Mouse (Mus musculus): ENCODE results near the gene Retsat.

The Retsat gene

GRCm38 (mm10) chr6:72623661-72624402 is 25.6 kb downstream of the Retsat start:
- DNase-seq (ENCODE audit: low spot score in 2 of 2) = no peak

- DNase-seq (ENCODE audit: low spot score in 2 of 2) = no peak
Measured at GRCm38 (mm10) chr6:72626391-72626790, 28.1 kb downstream of the Retsat start.

DNA sequence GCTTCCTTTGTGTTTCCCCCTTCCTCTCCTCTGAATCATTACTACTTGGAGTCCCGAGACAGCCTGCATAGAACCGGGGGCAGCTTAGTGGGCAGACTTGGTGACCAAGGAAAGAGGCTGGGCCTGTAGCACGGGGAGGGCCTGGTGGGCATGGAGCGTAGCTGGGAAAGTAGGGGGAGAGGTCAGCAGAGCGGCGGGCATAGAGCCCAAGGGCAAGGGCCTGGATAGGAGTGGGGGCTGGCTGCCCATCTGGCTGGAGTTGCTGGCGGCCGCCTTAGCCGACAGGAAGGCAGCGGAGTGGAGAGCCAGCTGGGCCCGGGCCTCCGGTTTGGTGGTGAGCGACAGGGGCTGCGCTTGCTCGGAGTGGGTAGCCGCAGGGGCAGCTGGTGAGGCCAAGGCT is 29.0 kb downstream of the Retsat start:
- no peak for DNase-seq (ENCODE audit: low spot score in 2 of 2)

DNA sequence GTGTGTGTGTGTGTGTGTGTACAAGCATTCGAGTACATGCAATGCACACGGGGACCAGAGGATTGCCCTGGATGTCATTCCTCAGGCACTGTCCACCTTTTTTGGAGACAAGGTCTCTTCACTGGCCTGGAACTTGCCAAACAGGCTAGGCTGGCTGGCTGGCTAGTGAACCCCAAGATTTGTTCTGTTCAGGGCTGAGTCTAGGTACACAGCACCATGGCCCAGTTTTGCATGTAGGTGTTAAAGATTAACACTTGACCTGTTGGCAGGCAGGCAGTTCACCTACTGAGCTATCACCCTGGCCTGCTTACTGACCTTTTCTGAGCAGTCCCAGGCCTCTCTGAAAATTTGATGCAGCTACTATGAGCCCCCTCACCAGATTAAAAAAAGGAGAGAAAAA is 32.1 kb downstream of the Retsat start:
- DNase-seq (ENCODE audit: low spot score in 2 of 2) = no peak

GRCm38 (mm10) chr6:72630961-72631360 is 32.7 kb downstream of the Retsat start:
- no peak for DNase-seq (ENCODE audit: low spot score in 2 of 2)

- DNase-seq (ENCODE audit: low spot score in 2 of 2) = no peak
Measured at GRCm38 (mm10) chr6:72631700-72632099, 33.4 kb downstream of the Retsat start.

DNA sequence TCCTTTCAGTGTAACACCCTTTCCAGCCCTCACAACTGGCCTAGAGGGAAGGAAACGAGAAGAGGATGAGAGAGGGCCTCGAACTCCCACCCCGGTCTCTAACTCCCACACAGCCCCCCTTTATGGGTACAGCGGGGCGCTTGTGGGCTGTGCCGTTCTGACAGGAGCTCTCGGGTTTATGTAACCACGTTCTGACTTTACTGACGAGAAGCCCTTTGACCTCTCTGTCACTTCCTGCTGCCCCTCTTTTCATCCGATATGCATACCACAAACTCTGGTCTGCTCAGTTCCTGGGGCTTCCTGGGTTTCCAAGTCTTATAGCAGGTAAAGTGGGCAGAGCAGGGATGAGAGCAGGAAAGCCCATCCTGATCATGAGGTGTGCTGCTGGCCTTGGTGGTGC is 36.0 kb downstream of the Retsat start:
- DNase-seq (ENCODE audit: low spot score in 2 of 2) = no peak

- DNase-seq (ENCODE audit: low spot score in 2 of 2) = peak; percentile 29 to 71
Measured at GRCm38 (mm10) chr6:72635760-72636431, 37.6 kb downstream of the Retsat start.

GRCm38 (mm10) chr6:72636940-72637339 is 38.7 kb downstream of the Retsat start:
- no peak for DNase-seq (ENCODE audit: low spot score in 2 of 2)

DNA sequence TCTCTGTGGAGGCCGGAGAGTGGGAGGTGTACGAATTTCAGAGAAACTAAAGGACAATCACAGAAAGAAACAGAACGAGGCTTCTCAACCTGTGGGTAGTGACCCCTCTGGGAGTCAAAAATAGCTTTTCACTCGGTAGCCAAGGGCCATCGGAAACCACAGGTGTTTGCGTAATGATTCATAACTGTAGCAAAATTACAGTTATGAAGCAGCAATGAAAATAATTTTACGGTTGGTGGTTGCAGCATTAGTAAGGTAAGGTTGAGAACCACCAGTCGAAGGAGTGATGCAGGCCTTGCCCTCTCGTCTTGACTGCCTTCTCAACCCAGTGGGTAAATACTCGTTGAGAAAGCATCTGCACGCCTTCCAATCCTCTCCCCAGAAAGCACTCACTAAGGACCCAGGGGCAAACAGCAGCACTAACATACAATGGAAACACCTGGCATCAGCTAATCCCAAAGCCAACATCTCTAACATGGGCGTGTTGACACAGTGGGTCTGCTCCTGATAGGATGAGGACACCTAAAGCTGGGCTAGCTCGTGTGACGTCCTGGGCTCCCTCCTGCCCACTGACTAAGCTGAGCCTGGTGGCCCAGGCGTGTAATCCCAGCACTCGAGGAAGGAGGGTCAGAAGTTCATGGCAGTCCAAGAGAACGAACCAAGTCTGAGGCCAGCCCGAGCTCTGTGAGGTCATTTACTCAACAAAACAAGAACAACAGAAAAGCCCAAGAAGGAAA is 43.1 kb downstream of the Retsat start:
- DNase-seq (ENCODE audit: low spot score in 2 of 2) = no peak

- no peak for DNase-seq (ENCODE audit: low spot score in 2 of 2)
Measured at GRCm38 (mm10) chr6:72644576-72644975, 46.3 kb downstream of the Retsat start.

- no peak for DNase-seq (ENCODE audit: low spot score in 2 of 2)
Measured at GRCm38 (mm10) chr6:72645364-72645763, 47.1 kb downstream of the Retsat start.

GRCm38 (mm10) chr6:72647383-72647820 is 49.1 kb downstream of the Retsat start:
- peak; percentile 36 to 80 for DNase-seq (ENCODE audit: low spot score in 2 of 2)

- no peak for DNase-seq (ENCODE audit: low spot score in 2 of 2)
Measured at GRCm38 (mm10) chr6:72648002-72648595, 49.8 kb downstream of the Retsat start.

GRCm38 (mm10) chr6:72650338-72650851 is 52.1 kb downstream of the Retsat start:
- DNase-seq (ENCODE audit: low spot score in 2 of 2) = no peak

- no peak for DNase-seq (ENCODE audit: low spot score in 2 of 2)
Measured at GRCm38 (mm10) chr6:72653419-72653818, 55.1 kb downstream of the Retsat start.

DNA sequence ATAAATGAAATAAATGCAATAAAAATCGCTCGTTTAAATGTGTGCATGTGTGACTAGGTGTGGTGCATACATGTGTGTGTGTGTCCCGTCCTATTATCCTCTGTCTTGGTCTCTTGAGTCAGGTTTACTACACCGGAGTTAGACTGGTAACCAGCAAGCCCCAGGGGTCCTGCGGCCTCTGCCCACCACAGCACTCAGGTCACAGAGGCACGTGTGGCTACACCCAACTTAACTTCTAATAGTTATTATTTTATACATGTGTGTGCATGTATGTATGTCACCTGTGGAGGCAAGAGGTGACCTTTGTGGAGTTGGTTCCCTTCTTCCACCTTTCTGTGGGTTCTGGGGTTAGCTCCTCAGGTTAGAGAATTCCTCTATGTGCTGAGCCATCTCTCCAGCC is 56.1 kb downstream of the Retsat start:
- DNase-seq (ENCODE audit: low spot score in 2 of 2) = no peak

- no peak for DNase-seq (ENCODE audit: low spot score in 2 of 2)
Measured at GRCm38 (mm10) chr6:72655309-72656052, 57.2 kb downstream of the Retsat start.

DNA sequence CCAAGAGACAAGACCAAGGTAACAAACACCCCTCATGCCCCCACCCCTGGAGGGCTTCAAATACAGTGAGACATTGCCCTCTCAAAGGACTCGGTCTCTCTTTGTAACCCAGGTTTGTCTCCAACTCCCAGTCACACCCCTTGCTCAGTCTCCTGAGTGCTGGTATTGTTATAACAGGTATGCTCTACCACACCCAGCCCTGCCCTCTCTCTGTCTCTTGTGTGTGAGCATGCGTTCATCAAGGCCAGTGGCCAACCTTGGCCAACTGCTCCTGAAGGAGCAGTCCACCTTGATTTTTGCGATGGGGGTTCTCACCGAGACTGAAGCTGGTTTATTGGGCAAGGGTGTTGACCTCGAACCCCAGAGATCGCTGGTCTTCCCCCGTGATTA is 57.8 kb downstream of the Retsat start:
- no peak for DNase-seq (ENCODE audit: low spot score in 2 of 2)

GRCm38 (mm10) chr6:72658006-72658405 is 59.7 kb downstream of the Retsat start:
- DNase-seq (ENCODE audit: low spot score in 2 of 2) = no peak
